16 mouse cellular contexts compared by ENCODE assay signal in the genomic region with DNA sequence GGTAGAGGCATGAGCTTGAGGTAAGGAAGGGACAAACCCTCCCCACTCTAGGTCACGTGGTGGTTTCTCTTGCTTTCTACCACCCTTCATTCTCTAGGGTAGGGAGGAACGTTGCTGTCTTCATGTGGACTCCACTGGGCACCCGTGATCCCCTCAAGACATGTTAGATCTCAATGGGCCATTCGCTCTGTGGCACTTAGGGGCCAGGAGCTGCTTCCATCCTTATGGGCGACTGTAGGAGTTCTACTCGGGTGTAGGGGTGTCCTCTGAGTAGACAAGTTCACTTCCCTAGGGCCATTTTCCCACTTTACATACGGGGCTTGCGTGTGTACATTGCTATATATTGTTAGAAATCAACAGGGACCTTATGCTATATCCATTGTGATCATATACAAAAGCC. TPM values are rescaled to one million over a fixed set of nuclear protein-coding genes. Genes with fewer than 3 reads are reported as not detected.
A peak's percentile ranks its signal among the peaks of the same experiment; 100 is the strongest.
DNase-seq lines count a peak whose midpoint lies in the region; ATAC-seq lines count a peak whose summit lies in the region.
"Had no signal": no experiment of that assay in that cellular context is flagged by ENCODE, and none has a peak within 500 bp of the region (broad histone marks: within the 10 kb centered on the region; RNA-seq: fewer than 3 reads in every experiment).

No protein-coding gene starts in this region.

- H3K4me3 ChIP-seq in hindbrain, embryonic 11.5 days (ENCODE audit: low read depth, low read length) = no peak overlapping the region
- H3K4me3 ChIP-seq in hindbrain, embryonic 14.5 days (replicated peaks; ENCODE audit: low read length) = no peak overlapping the region
- no peak overlapping the region for H3K4me3 ChIP-seq in neural tube, embryonic 15.5 days (replicated peaks)
- no peak overlapping the region for H3K4me3 ChIP-seq in limb, embryonic 10.5 days
- H3K4me3 ChIP-seq: heart, embryonic 13.5 days; megakaryocyte, embryonic 14.5 days had no signal

- peak overlapping the region; percentile 64 for H3K27ac ChIP-seq in hindbrain, embryonic 11.5 days (ENCODE audit: low read depth, low read length)
- H3K27ac ChIP-seq in hindbrain, embryonic 14.5 days = no peak overlapping the region
- H3K27ac ChIP-seq in neural tube, embryonic 15.5 days (replicated peaks) = no peak overlapping the region
- H3K27ac ChIP-seq in limb, embryonic 10.5 days = peak overlapping the region; percentile 26; the same call in 1 of the 2 replicates

- 0 out of 2 replicates have a peak, but pooled peaks cover 6% of the 10 kb centered on the region for H3K4me1 ChIP-seq in hindbrain, embryonic 11.5 days (replicated peaks; ENCODE audit: control insufficient read depth, insufficient read depth, low read length)
- H3K4me1 ChIP-seq in hindbrain, embryonic 14.5 days (replicated peaks; ENCODE audit: control insufficient read depth, insufficient read depth, low read length) = peaks cover 23% of the 10 kb centered on the region
- H3K4me1 ChIP-seq in neural tube, embryonic 15.5 days = peaks cover 32% of the 10 kb centered on the region
- H3K4me1 ChIP-seq in limb, embryonic 10.5 days = peaks cover 37% of the 10 kb centered on the region

- no peaks in the 10 kb centered on the region; the same call in 1 of the 2 replicates for H3K27me3 ChIP-seq in hindbrain, embryonic 11.5 days (ENCODE audit: control insufficient read depth, insufficient read depth, low read length)
- no peaks in the 10 kb centered on the region for H3K27me3 ChIP-seq in hindbrain, embryonic 14.5 days (ENCODE audit: control insufficient read depth, insufficient read depth, low read length)
- peaks cover 11% of the 10 kb centered on the region for H3K27me3 ChIP-seq in neural tube, embryonic 15.5 days (replicated peaks)
- peaks cover 6% of the 10 kb centered on the region; the same call in 1 of the 2 replicates for H3K27me3 ChIP-seq in limb, embryonic 10.5 days (ENCODE audit: low read depth, poor library complexity, severe bottlenecking)
- H3K27me3 ChIP-seq: Patski had no signal

- no peak overlapping the region for H3K4me2 ChIP-seq in hindbrain, embryonic 11.5 days (replicated peaks; ENCODE audit: low read depth, low read length)
- H3K4me2 ChIP-seq in hindbrain, embryonic 14.5 days (replicated peaks) = no peak overlapping the region
- H3K4me2 ChIP-seq in neural tube, embryonic 15.5 days = no peak overlapping the region
- H3K4me2 ChIP-seq: heart, embryonic 13.5 days had no signal

- no peak overlapping the region for H3K9ac ChIP-seq in hindbrain, embryonic 11.5 days (ENCODE audit: low read depth, low read length)
- no peak overlapping the region for H3K9ac ChIP-seq in hindbrain, embryonic 14.5 days
- H3K9ac ChIP-seq in neural tube, embryonic 15.5 days (replicated peaks) = no peak overlapping the region

- DNase-seq in hindbrain, embryonic 11.5 days (ENCODE audit: low spot score) = peak; percentile 38
- no peak for DNase-seq in hindbrain, embryonic 14.5 days (ENCODE audit: low spot score)
- peak; percentile 35 for DNase-seq in neural tube, embryonic 10.5 days (ENCODE audit: extremely low spot score, low spot score)
- DNase-seq in limb, embryonic 10.5 days (ENCODE audit: low spot score) = no peak
- DNase-seq in adrenal gland, adult 18-20 months (ENCODE audit: low spot score in 2 of 2) = no peak
- DNase-seq in adrenal gland, postnatal 25 days = no peak
- DNase-seq: cerebellum, adult 9-11 months; kidney, adult 11 months; kidney, postnatal 10 days; lung, postnatal 10 days; right cerebral cortex, postnatal 25 days had no signal

- 45% methylated on average over 8 of the region's 8 CpGs for WGBS in hindbrain, embryonic 11.5 days
- 34% methylated on average over 8 of the region's 8 CpGs for WGBS in hindbrain, embryonic 14.5 days
- 36% methylated on average over 8 of the region's 8 CpGs for WGBS in neural tube, embryonic 15.5 days
- 88% methylated on average over 8 of the region's 8 CpGs for WGBS in limb, embryonic 10.5 days

- H3K36me3 ChIP-seq in hindbrain, embryonic 11.5 days (ENCODE audit: control insufficient read depth, insufficient read depth, low read length) = no peaks in the 10 kb centered on the region
- no peaks in the 10 kb centered on the region for H3K36me3 ChIP-seq in hindbrain, embryonic 14.5 days (replicated peaks; ENCODE audit: control insufficient read depth, insufficient read depth)
- H3K36me3 ChIP-seq in neural tube, embryonic 15.5 days = no peaks in the 10 kb centered on the region
- peaks cover 12% of the 10 kb centered on the region for H3K36me3 ChIP-seq in limb, embryonic 10.5 days
- H3K36me3 ChIP-seq: heart, embryonic 13.5 days had no signal

- no peaks in the 10 kb centered on the region for H3K9me3 ChIP-seq in hindbrain, embryonic 11.5 days (ENCODE audit: control insufficient read depth, low read length)
- no peaks in the 10 kb centered on the region for H3K9me3 ChIP-seq in hindbrain, embryonic 14.5 days (ENCODE audit: control insufficient read depth, low read length)
- H3K9me3 ChIP-seq in neural tube, embryonic 15.5 days (replicated peaks) = no peaks in the 10 kb centered on the region
- H3K9me3 ChIP-seq in limb, embryonic 10.5 days (replicated peaks) = no peaks in the 10 kb centered on the region
- H3K9me3 ChIP-seq: heart, embryonic 13.5 days had no signal

- no peak for ATAC-seq in hindbrain, embryonic 11.5 days (ENCODE audit: low FRiP score)
- no peak for ATAC-seq in hindbrain, embryonic 14.5 days (ENCODE audit: low FRiP score)
- no peak for ATAC-seq in neural tube, embryonic 15.5 days (ENCODE audit: low FRiP score)
- ATAC-seq: activated CD4-positive, CD25-positive, alpha-beta regulatory T cell, adult 4 months; Patski had no signal

RNA-seq across cellular contexts. Expression of a gene that starts 5.4 kb away (rescaled TPM):
- 106 and 124 TPM in 2 replicates for polyA plus RNA-seq in hindbrain, embryonic 11.5 days (2014; fragmentation: Nextera tagmentation; extraction: Ambion mirVana)
- polyA plus RNA-seq in hindbrain, embryonic 14.5 days (2014; fragmentation: Nextera tagmentation; extraction: Ambion mirVana) = 19.3 and 26.0 TPM in 2 replicates
- polyA plus RNA-seq in neural tube, embryonic 15.5 days (2015; fragmentation: Nextera tagmentation; extraction: Ambion mirVana) = 16.2 and 26.7 TPM in 2 replicates
- 143 and 161 TPM in 2 replicates for polyA plus RNA-seq in limb, embryonic 10.5 days (2016; fragmentation: Nextera tagmentation; extraction: Ambion mirVana)
- 10 to 100 TPM; 28.7 to 34.9 TPM for total RNA-seq in adrenal gland, adult 18-20 months (2021)
- total RNA-seq in adrenal gland, postnatal 25 days (2021) = 62.0 and 84.9 TPM in 2 replicates
- polyA plus RNA-seq: activated CD4-positive, CD25-positive, alpha-beta regulatory T cell, adult 4 months had no signal

Comparison
In these comparisons a context has a peak if more than half of its experiments do, and no peak if none do; other contexts are left out.
1. DNase-seq: peak in hindbrain, embryonic 11.5 days (single experiment) and neural tube, embryonic 10.5 days (single experiment); none in hindbrain, embryonic 14.5 days (single experiment), limb, embryonic 10.5 days (single experiment), adrenal gland, adult 18-20 months (0 of 2) and adrenal gland, postnatal 25 days (single experiment).
2. H3K27ac ChIP-seq: peak in hindbrain, embryonic 11.5 days (single experiment) and limb, embryonic 10.5 days (single experiment); none in hindbrain, embryonic 14.5 days (single experiment) and neural tube, embryonic 15.5 days (single experiment).